Mouse (Mus musculus): ENCODE results near the gene Nlgn2. TPM values are rescaled to one million over a fixed set of nuclear protein-coding genes. Genes with fewer than 3 reads are reported as not detected.

Gene Nlgn2
- 1.4 TPM for polyA plus RNA-seq (2014; fragmentation: Illumina TruSeq; extraction: RNeasy Lipid Tissue Mini Kit (QIAGEN cat#74804))

DNA sequence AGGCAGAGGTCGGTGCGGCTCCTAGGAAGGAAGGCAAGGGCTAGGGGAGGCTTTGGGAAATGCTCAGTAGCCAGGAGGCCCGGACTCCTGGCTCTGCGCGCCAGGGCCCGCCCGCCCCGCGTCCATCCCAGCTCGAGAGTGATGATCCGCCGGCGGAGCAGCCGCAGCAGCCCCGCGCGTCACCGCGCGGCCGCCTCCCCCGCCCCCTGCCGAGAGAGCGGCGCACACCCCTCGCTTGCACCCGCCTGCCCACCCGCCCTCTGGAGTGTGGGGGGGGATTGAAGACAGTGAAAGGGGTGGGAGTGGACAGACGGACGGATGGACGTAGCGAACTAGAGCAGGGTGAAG is at the start of gene Nlgn2:
TSS of gene Nlgn2 (minus strand) at position 181 of the 348 bp plus-strand sequence.

DNA sequence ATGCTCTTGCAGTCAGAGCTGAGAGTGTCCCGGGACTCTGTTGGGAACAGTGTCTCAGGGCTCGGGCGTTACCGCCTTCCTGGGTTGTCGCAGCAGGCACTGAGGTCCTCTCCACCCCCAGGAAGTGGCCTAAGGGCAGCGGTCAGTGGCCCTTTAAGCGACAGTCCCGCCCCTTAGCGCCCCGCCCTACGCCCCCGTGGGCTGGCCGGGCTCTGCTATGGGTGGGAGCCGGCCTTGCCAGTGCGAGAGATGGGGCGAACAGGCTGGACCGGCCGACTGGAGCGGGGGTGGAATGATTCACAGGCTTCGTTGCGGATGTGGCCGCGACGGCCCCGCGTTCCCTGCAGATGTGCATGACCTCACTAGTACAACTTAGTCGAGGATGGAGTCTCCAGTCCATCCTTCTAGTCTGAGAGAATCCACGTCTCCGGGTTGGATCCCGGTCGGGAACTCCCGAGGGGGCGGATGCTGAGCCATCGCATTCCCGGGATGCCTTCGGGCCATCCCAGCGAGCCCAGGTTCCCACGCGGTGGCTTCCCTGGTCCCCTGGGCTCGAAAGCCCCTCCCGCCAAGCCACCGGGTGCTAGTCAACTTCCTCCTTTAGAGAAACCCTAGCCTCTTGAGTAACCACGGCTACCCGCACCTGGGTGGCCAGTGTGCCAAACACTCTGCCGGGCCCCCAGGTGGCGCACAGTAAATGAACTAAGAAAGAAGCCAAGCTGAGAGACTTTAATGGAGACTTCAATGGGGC is 43.4 kb upstream of the Nlgn2 start, which contains the start of gene Kctd11:
TSS of gene Kctd11 (minus strand) at position 554 of the 751 bp plus-strand sequence.

DNA sequence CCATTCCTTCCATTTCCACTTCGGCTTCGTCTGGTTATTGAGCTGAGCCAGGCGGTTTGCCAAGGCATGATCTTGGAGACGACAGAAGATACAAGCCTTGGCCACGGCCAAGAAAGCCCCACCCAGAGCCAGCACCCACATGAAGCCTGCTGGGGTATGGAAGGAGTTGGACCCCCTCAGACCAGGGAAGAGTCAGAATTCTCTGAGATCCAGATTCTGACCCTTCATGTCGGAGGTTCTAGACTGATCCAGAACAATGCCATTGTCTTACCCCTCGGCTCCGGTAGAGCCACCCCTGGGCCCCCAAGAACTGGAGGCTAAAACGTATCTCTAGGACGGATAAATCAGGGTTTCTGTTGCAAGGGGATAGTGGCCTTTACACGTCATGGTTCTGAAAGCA is 40.3 kb upstream of the Nlgn2 start, which contains the start of gene Tmem95:
TSS of gene Tmem95 (minus strand) at position 141 of the 400 bp plus-strand sequence.

GRCm38 (mm10) chr11:69858113-69858998 is 20.8 kb upstream of the Nlgn2 start, which contains the start of gene Tnk1:
TSS of gene Tnk1 (minus strand) at chr11:69858730.

DNA sequence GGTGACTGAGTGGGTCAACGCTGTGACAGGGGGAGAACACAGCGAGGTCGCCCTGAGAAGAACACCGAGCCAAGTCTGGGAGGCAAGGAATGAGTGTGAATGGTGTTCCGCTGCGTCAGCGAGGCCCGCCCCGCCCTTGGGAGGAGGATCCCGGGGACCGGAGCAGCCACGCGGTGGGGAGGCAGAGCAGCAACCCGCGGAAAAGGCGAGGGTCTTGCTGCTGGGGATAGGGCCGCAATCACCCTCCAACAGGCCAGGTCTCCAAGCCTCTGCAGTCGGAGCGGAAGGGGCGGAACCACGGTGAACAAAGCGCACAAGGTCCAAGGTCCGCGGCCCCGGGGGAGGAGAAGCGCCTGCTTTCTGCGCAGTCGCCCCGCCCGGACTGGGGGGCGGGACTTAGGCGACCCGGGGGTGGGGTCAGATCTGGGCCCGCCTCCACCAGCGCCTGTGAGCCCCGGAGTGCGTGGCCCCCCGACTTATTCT is 8.7 kb upstream of the Nlgn2 start, which contains the start of gene Plscr3:
TSS of gene Plscr3 (plus strand) at position 179 of the 483 bp plus-strand sequence.

DNA sequence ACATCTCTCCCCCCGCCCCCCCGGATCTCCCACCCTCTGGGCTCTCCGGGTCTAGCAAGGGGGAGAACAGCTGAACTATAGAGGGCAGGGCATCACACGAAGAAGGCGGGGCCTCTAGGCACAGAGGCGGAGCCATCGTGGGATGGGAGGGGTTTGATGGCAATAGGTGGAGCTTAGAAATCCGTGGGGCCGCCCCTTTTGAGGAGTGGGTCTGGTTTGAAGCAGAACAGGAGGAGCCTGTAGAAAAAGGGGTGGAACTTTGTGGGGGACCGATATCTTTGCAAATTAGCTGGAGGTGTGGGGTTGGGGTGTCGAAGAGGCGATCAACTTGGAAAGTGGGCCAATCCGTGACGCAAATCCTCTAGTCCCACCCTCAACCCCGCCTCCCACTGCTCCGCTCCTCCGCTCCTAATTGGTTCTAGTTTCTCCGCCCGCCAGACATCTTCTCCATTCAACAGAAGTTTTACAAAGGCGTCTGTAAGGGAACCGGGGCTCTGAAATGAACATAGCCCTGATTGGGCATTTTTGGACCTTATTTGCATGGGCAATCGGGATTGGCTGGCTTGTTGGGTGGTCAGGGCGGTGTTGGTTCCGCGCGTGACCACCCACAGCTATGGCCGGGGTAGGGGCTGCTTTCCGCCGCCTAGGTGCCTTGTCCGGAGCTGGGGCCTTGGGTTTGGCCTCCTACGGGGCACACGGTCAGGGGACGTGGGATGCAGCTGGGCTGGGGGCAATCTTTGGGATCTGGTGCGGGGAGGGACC is 549 bp upstream of the Nlgn2 start, which contains the start of gene Tmem256:
TSS of gene Tmem256 (plus strand) at position 563 of the 762 bp plus-strand sequence.

DNA sequence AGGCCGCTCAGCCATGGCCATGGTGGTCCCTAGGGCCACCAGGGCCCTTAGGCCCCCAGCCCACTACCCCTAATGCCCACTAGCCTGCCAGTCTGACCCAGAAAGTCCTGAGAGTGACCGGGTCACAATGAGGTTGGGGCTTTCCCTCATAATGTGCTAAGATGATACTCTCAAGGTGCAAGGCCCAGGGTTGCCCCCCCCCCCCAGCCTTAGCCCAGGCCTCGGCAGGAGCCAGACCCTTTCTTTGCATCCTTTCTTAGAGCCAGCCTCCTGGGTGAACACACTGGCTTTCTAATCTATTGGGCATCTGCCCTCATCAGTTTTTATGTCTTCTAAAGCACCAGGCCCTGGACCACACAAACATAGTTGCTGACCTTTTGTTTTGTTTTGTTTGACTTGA is 15.5 kb downstream of the Nlgn2 start, which contains the start of gene Spem1:
TSS of gene Spem1 (minus strand) at position 101 of the 400 bp plus-strand sequence.

DNA sequence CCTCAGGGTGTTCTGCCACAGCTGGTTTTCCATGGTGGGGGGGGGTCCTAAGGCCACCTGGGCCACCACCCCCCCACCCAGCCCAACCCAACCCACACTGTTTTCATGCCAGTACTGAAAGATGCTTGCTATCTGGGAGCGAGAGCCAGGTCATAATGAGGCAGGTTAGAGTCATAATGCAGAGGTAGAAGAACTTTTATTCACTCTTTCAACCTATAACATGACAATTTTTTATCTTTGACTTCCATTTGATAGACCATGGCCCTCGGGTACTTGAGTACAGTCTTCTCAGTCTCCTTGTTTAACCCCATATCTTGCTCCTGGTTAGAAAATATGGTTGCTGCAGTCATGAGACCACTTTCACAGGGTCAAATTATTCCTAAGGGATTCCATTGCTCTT is 19.2 kb downstream of the Nlgn2 start, which contains the start of gene Spem2:
TSS of gene Spem2 (minus strand) at position 101 of the 400 bp plus-strand sequence.

GRCm38 (mm10) chr11:69815155-69815554 is 22.4 kb downstream of the Nlgn2 start, which contains the start of gene Gm39566:
TSS of gene Gm39566 (minus strand) at chr11:69815298.

DNA sequence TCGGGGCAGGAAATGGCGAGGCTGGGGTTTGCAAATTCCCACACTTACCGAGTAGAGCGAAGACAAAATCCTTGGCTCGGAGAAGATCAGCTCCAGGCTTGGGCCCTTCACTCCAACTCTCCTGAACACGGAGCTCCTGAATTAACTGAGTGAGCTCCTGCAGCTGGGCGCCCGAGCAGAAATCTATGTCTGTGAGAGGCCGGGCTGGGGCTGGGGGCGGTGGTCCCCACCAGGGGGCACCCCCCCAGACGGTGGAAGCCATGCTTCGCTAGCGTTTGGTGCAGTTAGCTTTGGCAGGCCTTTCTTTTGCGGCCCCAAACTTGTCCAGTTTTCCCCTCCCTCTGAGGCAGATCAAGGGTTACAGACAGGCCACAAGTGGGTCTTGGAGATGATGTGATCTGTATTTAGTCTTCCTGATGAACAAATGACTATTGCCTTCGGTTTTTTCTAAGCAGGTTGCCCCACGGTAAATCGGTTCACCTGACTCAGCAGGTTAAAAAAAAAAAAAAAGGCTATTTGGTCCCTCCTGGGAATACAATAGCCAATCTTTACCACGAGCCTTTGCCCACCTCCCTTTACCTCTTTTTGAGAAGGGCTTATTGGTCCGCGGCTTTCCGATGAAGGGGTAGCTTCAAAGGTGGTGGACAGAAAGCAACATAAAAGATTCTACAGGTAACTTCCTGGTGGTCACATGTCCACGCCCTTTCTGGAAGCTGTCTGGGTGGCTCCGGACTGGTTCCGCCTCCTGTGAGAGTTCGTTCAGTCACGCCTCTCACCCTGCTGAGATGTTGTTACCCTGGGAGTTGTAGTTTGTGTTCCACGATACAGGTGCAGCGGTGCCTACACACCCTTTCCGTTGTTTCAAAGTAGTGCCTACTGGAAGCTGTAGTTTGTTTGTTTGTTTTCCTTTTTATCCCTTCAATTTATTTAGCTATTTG is 32.3 kb downstream of the Nlgn2 start, which contains the start of gene Tmem102:
TSS of gene Tmem102 (minus strand) at position 653 of the 938 bp plus-strand sequence.

GRCm38 (mm10) chr11:69801379-69801977 is 36.1 kb downstream of the Nlgn2 start, which contains the start of gene Fgf11:
TSS of gene Fgf11 (minus strand) at chr11:69801857.

DNA sequence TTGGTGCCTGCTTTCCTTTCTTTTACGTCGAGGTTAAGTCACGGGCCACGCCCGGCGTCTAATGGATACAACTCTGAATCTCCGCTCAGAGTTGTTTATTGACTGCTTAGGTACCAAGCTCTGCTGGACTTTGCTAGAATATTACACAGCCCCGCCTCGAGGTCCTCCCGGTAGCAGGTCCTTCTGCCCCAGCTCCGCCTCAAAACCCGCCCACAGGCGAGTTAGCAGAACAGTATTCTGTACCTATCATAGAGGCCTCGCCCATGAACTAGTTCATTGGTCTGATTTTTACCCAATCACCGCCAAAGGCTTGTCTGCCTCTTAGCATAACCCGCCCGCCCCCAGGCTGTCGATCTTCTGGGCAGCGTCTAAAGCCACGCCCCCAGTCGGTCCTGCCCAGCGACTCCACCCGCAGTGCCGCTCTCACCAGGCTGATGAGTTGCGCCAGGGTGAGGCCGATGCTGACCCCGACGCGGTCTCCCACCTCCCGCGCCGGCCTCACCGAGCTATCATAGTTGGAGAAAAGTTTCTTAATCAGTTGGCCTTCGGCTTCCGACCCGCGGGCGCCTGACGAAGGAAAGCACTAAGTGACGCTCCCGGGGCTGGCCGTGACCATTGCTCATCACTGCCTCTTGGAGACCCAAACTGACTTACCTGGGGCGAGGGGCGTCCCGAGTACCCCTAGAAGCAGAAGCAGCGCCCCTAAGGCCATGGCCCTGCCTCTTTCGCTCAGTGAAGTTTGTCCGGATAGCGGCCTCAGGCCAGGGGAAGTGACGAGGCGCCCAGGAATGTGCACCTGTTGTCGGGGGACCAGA is 42.2 kb downstream of the Nlgn2 start, which contains the start of gene Chrnb1:
TSS of gene Chrnb1 (minus strand) at position 776 of the 815 bp plus-strand sequence.

Other genes with a start within 250 kb of the Nlgn2 start
- gene Atp1b2, start 231.8 kb downstream of the Nlgn2 start, polyA plus RNA-seq (2014; fragmentation: Illumina TruSeq; extraction: RNeasy Lipid Tissue Mini Kit (QIAGEN cat#74804)) = 165 TPM
- 0.66 TPM for gene Shbg, start 219.9 kb downstream of the Nlgn2 start, polyA plus RNA-seq (2014; fragmentation: Illumina TruSeq; extraction: RNeasy Lipid Tissue Mini Kit (QIAGEN cat#74804))
- 4.7 TPM for gene Sat2, start 215.8 kb downstream of the Nlgn2 start, polyA plus RNA-seq (2014; fragmentation: Illumina TruSeq; extraction: RNeasy Lipid Tissue Mini Kit (QIAGEN cat#74804))
- 11.1 TPM for gene Fxr2, start 204.8 kb downstream of the Nlgn2 start, polyA plus RNA-seq (2014; fragmentation: Illumina TruSeq; extraction: RNeasy Lipid Tissue Mini Kit (QIAGEN cat#74804))
- not detected for gene Sox15, start 182.5 kb downstream of the Nlgn2 start, polyA plus RNA-seq (2014; fragmentation: Illumina TruSeq; extraction: RNeasy Lipid Tissue Mini Kit (QIAGEN cat#74804))
- 13.0 TPM for gene Mpdu1, start 175.1 kb downstream of the Nlgn2 start, polyA plus RNA-seq (2014; fragmentation: Illumina TruSeq; extraction: RNeasy Lipid Tissue Mini Kit (QIAGEN cat#74804))
- 9.4 TPM for gene Cd68, start 171.6 kb downstream of the Nlgn2 start, polyA plus RNA-seq (2014; fragmentation: Illumina TruSeq; extraction: RNeasy Lipid Tissue Mini Kit (QIAGEN cat#74804))
- 723 TPM for gene Eif4a1, start 165.4 kb downstream of the Nlgn2 start, polyA plus RNA-seq (2014; fragmentation: Illumina TruSeq; extraction: RNeasy Lipid Tissue Mini Kit (QIAGEN cat#74804))
- gene Senp3, start 155.7 kb downstream of the Nlgn2 start, polyA plus RNA-seq (2014; fragmentation: Illumina TruSeq; extraction: RNeasy Lipid Tissue Mini Kit (QIAGEN cat#74804)) = 55.2 TPM
- gene Tnfsf13, start 152.0 kb downstream of the Nlgn2 start, polyA plus RNA-seq (2014; fragmentation: Illumina TruSeq; extraction: RNeasy Lipid Tissue Mini Kit (QIAGEN cat#74804)) = 10.7 TPM
- 4.0 TPM for gene Tnfsf12, start 141.9 kb downstream of the Nlgn2 start, polyA plus RNA-seq (2014; fragmentation: Illumina TruSeq; extraction: RNeasy Lipid Tissue Mini Kit (QIAGEN cat#74804))
- gene Tnfsfm13, start 141.7 kb downstream of the Nlgn2 start, polyA plus RNA-seq (2014; fragmentation: Illumina TruSeq; extraction: RNeasy Lipid Tissue Mini Kit (QIAGEN cat#74804)) = 2.3 TPM
- 38.0 TPM for gene Polr2a, start 79.1 kb downstream of the Nlgn2 start, polyA plus RNA-seq (2014; fragmentation: Illumina TruSeq; extraction: RNeasy Lipid Tissue Mini Kit (QIAGEN cat#74804))
- 0.48 TPM for gene Slc35g3, start 75.8 kb downstream of the Nlgn2 start, polyA plus RNA-seq (2014; fragmentation: Illumina TruSeq; extraction: RNeasy Lipid Tissue Mini Kit (QIAGEN cat#74804))
- gene Zbtb4, start 71.9 kb downstream of the Nlgn2 start, polyA plus RNA-seq (2014; fragmentation: Illumina TruSeq; extraction: RNeasy Lipid Tissue Mini Kit (QIAGEN cat#74804)) = 26.4 TPM
- 3.4 TPM for gene Chrnb1, start 41.8 kb downstream of the Nlgn2 start, polyA plus RNA-seq (2014; fragmentation: Illumina TruSeq; extraction: RNeasy Lipid Tissue Mini Kit (QIAGEN cat#74804))
- 7.0 TPM for gene Fgf11, start 35.9 kb downstream of the Nlgn2 start, polyA plus RNA-seq (2014; fragmentation: Illumina TruSeq; extraction: RNeasy Lipid Tissue Mini Kit (QIAGEN cat#74804))
- 1.2 TPM for gene Tmem102, start 32.2 kb downstream of the Nlgn2 start, polyA plus RNA-seq (2014; fragmentation: Illumina TruSeq; extraction: RNeasy Lipid Tissue Mini Kit (QIAGEN cat#74804))
- gene Gm39566, start 22.5 kb downstream of the Nlgn2 start, polyA plus RNA-seq (2014; fragmentation: Illumina TruSeq; extraction: RNeasy Lipid Tissue Mini Kit (QIAGEN cat#74804)) = not detected
- not detected for gene Spem2, start 19.3 kb downstream of the Nlgn2 start, polyA plus RNA-seq (2014; fragmentation: Illumina TruSeq; extraction: RNeasy Lipid Tissue Mini Kit (QIAGEN cat#74804))
- not detected for gene Spem1, start 15.6 kb downstream of the Nlgn2 start, polyA plus RNA-seq (2014; fragmentation: Illumina TruSeq; extraction: RNeasy Lipid Tissue Mini Kit (QIAGEN cat#74804))
- 16.6 TPM for gene Tmem256, start 730 bp upstream of the Nlgn2 start, polyA plus RNA-seq (2014; fragmentation: Illumina TruSeq; extraction: RNeasy Lipid Tissue Mini Kit (QIAGEN cat#74804))
- 1.2 TPM for gene Plscr3, start 8.6 kb upstream of the Nlgn2 start, polyA plus RNA-seq (2014; fragmentation: Illumina TruSeq; extraction: RNeasy Lipid Tissue Mini Kit (QIAGEN cat#74804))
- gene Tnk1, start 20.9 kb upstream of the Nlgn2 start, polyA plus RNA-seq (2014; fragmentation: Illumina TruSeq; extraction: RNeasy Lipid Tissue Mini Kit (QIAGEN cat#74804)) = 0.26 TPM
- gene Tmem95, start 40.2 kb upstream of the Nlgn2 start, polyA plus RNA-seq (2014; fragmentation: Illumina TruSeq; extraction: RNeasy Lipid Tissue Mini Kit (QIAGEN cat#74804)) = not detected
- 2.4 TPM for gene Kctd11, start 43.6 kb upstream of the Nlgn2 start, polyA plus RNA-seq (2014; fragmentation: Illumina TruSeq; extraction: RNeasy Lipid Tissue Mini Kit (QIAGEN cat#74804))
- gene Acap1, start 57.8 kb upstream of the Nlgn2 start, polyA plus RNA-seq (2014; fragmentation: Illumina TruSeq; extraction: RNeasy Lipid Tissue Mini Kit (QIAGEN cat#74804)) = not detected
- gene 2810408A11Rik, start 63.2 kb upstream of the Nlgn2 start, polyA plus RNA-seq (2014; fragmentation: Illumina TruSeq; extraction: RNeasy Lipid Tissue Mini Kit (QIAGEN cat#74804)) = 2.4 TPM
- gene Neurl4, start 63.3 kb upstream of the Nlgn2 start, polyA plus RNA-seq (2014; fragmentation: Illumina TruSeq; extraction: RNeasy Lipid Tissue Mini Kit (QIAGEN cat#74804)) = 4.1 TPM
- gene Gps2, start 76.1 kb upstream of the Nlgn2 start, polyA plus RNA-seq (2014; fragmentation: Illumina TruSeq; extraction: RNeasy Lipid Tissue Mini Kit (QIAGEN cat#74804)) = 21.7 TPM
- gene Eif5a, start 84.2 kb upstream of the Nlgn2 start, polyA plus RNA-seq (2014; fragmentation: Illumina TruSeq; extraction: RNeasy Lipid Tissue Mini Kit (QIAGEN cat#74804)) = 199 TPM
- 6.4 TPM for gene Ybx2, start 98.0 kb upstream of the Nlgn2 start, polyA plus RNA-seq (2014; fragmentation: Illumina TruSeq; extraction: RNeasy Lipid Tissue Mini Kit (QIAGEN cat#74804))
- 0.63 TPM for gene Slc2a4, start 110.4 kb upstream of the Nlgn2 start, polyA plus RNA-seq (2014; fragmentation: Illumina TruSeq; extraction: RNeasy Lipid Tissue Mini Kit (QIAGEN cat#74804))
- gene Cldn7, start 127.0 kb upstream of the Nlgn2 start, polyA plus RNA-seq (2014; fragmentation: Illumina TruSeq; extraction: RNeasy Lipid Tissue Mini Kit (QIAGEN cat#74804)) = 2.6 TPM
- 63.2 TPM for gene Ctdnep1, start 143.4 kb upstream of the Nlgn2 start, polyA plus RNA-seq (2014; fragmentation: Illumina TruSeq; extraction: RNeasy Lipid Tissue Mini Kit (QIAGEN cat#74804))
- gene Elp5, start 144.7 kb upstream of the Nlgn2 start, polyA plus RNA-seq (2014; fragmentation: Illumina TruSeq; extraction: RNeasy Lipid Tissue Mini Kit (QIAGEN cat#74804)) = 5.8 TPM
- 449 TPM for gene Gabarap, start 153.4 kb upstream of the Nlgn2 start, polyA plus RNA-seq (2014; fragmentation: Illumina TruSeq; extraction: RNeasy Lipid Tissue Mini Kit (QIAGEN cat#74804))
- gene Phf23, start 158.0 kb upstream of the Nlgn2 start, polyA plus RNA-seq (2014; fragmentation: Illumina TruSeq; extraction: RNeasy Lipid Tissue Mini Kit (QIAGEN cat#74804)) = 24.2 TPM
- gene Dvl2, start 162.8 kb upstream of the Nlgn2 start, polyA plus RNA-seq (2014; fragmentation: Illumina TruSeq; extraction: RNeasy Lipid Tissue Mini Kit (QIAGEN cat#74804)) = 1.8 TPM
- gene Acadvl, start 177.6 kb upstream of the Nlgn2 start, polyA plus RNA-seq (2014; fragmentation: Illumina TruSeq; extraction: RNeasy Lipid Tissue Mini Kit (QIAGEN cat#74804)) = 5.8 TPM
- gene Dlg4, start 179.2 kb upstream of the Nlgn2 start, polyA plus RNA-seq (2014; fragmentation: Illumina TruSeq; extraction: RNeasy Lipid Tissue Mini Kit (QIAGEN cat#74804)) = 1.7 TPM
- not detected for gene Asgr1, start 216.3 kb upstream of the Nlgn2 start, polyA plus RNA-seq (2014; fragmentation: Illumina TruSeq; extraction: RNeasy Lipid Tissue Mini Kit (QIAGEN cat#74804))

Measured in ovary, adult 10 weeks (tissue).